Mouse (Mus musculus) heart, postnatal 25 days (tissue): ENCODE data around the gene Ppp3ca. TPM values are rescaled to one million over a fixed set of nuclear protein-coding genes. Genes with fewer than 3 reads are reported as not detected.
"Not testable (repeated sequence)": the region's sequence is repeated elsewhere in the genome, so short reads cannot be mapped to it uniquely, and the experiment has no call there.

ENCODE experiments used
- DNase-seq: peaks from one replicate; pipeline ENCODE4 v3.0.0; 2022; ENCODE audit warnings: low spot score
- intact Hi-C: fragments of 180-260 bp; cut with DNase I; formaldehyde crosslinking; loops from one replicate; pipeline ENCODE4 v1.15.1; 2025
- total RNA-seq, 2 experiments: library from RNA; stranded (reverse); gene quantifications; 2 replicates each; pipeline ENCODE4 v1.2.3; 2021

Ppp3ca gene
- total RNA-seq, 2 experiments from 2014 or later: 40.3 to 43.2 TPM

DNA sequence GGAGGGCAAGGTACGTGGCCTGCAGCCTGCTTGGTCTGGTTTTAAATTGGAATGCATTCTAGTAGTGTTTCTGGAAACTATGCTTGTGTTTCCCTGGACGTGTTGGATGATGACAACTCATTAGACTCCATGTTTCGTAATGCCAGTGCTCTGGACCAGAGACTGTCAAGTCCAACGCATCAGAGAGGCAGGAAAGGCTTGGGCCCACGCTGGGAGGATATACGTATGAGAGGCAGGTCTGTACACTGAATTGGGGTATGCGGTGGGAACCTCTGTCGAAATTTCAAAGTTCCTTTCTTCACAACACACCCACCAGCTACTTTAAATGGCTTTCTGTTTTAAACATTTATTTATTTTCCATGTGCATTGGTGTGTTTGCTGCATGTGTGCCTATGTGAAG is 12.3 kb downstream of the Ppp3ca start:
- no peak for DNase-seq
- intact Hi-C loops: no loop called here

DNA sequence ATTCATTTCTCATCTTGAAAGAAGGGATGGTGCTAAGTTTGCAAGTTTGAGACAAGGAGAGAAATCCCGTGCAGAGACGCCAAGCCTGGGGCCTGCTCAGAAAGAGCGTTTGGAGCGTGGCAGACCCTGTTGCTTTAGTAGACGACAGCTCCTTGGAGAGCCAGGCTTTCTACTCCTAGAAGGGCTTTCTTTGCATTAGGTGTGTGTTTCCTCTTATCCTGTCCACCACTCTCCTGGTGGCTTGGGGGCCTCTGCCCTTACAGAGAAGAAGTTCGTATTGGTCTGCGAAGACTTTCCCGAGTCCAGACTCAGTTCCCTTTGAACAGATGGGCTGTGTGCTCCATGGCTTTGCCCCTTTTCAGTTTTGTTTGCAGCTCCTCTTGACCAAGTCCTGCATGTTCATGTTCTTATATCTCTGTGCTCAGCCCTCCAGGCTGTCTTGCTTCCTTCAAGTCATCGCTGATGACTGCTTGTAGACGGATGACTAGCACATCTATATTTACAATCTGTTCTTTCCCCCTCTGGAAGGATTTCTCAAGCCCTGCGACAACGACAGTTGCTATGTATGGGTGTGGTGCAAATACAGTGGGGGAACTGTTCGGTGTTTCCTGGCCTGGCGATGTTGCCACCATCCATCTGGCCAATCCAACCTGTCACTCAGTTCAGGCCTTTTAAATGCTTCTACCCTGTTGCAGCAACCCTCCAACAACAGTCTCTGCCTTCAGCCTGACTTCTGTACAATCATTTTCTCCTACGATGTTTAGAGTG is 14.5 kb downstream of the Ppp3ca start:
- intact Hi-C loops: no loop called here

DNA sequence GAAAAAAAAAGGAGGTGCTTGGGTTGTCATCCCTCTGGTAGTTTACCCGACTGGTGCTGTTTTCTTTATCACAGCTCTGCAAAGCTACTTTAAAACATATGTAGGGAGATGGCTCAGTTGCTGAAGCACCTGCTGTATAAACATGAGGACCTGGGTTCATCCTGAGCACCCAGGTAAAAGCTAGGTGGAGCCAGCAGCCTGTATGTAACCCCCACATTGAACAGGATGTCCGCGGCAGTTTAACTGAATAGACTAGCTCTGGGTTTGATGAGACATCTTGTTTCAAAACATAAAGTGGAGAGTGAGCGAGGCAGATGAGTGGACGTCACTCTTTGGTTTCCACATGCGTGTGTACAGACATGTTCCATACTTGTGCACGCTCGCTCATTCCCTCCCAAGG is 16.5 kb downstream of the Ppp3ca start:
- no peak for DNase-seq
- intact Hi-C loops: no loop called here

More for the DNA sequence above, 14.5 kb downstream of the Ppp3ca start:
- no peak for DNase-seq

DNA sequence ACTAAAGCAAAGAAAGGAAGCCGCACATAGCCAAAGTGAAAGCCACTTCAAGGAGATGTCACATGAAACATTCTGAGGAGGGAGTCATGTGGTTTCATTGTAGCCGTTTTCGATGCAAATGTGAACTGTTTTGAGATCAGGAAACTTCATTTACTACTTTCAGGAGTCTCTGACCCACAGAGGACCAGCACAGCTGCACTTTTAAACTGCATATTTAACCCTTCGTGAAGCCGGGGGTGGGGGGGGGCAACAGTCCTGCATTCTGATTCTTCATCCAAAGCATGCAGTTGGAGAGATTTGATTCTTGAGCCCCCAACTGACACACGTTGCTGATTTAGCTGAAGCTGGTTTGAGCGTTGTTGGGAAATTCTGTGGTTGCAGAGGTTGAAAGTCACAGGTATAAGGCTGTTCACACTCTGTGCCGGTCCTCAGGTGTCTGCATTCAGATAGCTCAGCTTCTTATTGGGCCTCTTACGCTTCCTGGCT is 18.2 kb downstream of the Ppp3ca start:
- no peak for DNase-seq
- intact Hi-C loops: no loop called here

DNA sequence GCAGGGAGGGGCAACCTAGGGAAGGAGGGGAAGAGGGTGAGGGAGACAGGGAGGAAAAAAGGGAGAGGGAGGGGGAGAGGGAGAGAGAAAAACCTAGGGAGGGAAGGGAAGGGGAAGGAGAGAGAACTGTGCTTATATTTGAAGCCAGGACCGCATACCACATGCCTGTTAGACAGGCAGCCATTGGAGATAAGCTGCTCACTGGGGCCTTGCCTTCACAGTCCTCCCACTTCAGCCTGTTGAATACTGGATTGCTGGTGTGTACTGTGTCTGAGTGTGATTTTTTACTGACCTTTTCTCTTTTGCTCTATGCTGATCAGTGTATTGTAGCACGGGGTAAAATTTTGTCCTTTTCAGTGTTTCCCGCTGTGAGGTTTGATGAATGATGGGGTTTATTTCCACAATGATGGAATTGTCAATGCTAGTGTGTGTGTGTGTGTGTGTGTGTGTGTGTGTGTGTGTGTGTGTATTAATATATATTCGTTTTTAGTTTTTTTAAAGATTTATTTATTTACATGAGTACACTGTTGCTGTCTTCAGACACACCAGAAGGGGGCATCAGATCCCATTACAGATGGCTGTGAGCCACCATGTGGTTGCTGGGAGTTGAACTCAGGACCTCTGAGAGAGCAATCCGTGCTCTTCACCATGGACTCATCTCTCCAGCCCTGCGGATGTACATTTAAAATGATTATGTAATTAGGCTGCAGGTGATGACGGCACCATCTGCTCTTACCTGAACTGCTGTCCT is 20.0 kb downstream of the Ppp3ca start:
- DNase-seq: no peak
- intact Hi-C loops: no loop called here

DNA sequence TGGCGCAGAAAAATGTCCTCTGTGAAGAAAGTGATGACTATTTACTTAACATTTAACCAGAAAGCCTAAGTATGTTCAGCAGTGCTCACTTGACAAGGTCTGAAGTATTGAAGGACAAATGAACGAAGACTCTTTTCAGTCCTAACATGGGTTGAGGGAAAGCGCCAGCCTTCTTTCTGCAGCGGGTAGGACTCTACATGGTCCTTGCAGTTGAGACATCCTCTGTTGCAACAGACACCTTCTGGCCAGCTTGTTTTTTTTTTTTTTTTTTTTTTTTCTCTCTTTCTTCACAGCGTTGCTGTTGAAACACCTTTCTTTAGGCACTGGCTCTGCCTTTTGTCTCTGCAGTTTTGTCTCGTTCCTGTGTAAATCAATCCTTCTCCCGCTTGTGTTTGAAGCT is 22.1 kb downstream of the Ppp3ca start:
- intact Hi-C loops: no loop called here
- no peak for DNase-seq

DNA sequence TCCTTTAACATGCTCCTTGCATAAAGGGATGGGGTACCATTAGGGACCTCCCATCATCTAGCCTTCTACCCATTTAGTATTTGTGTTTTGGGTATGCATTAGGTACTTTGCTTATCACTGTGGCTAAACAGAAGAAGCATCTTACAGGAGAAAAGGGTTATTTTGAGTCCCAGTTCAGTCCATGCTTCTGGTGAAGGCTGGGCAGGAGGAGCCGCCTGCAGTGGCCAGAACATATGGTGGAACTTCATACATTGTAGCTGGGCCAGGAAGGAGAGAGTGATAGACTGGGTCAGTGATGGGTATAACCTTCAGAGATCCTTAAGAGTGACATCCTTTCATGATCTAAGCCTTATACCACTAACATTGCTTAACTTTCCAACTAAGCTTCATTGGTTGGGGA is 23.6 kb downstream of the Ppp3ca start:
- no peak for DNase-seq
- intact Hi-C loops: no loop called here

DNA sequence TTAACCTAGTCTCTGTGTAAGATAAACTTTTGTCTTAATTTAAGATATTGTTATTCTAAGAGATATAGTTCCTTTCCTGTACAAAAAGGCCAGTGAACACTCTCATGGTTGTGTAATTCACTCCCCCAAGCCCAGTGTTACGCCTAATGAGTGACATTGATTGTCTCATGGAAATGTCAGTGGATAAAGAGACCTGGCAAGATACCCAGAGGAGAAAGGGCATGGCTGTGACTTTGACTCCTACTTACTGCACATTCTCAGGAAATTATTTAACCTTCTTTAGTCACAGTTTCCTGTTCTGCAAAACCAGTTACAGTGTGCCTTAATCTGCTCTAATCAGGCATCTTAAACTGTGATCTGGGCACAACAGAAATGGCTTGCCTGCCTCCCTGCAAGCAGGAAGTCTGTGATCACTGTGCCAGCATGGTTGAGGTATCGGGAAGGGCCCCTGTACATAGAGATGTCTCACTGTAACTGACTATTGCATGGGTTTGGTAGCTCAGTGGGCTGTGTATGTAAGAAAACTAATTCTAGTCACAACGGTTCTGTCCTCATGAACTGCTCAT is 27.8 kb downstream of the Ppp3ca start:
- no peak for DNase-seq
- intact Hi-C loops: no loop called here

DNA sequence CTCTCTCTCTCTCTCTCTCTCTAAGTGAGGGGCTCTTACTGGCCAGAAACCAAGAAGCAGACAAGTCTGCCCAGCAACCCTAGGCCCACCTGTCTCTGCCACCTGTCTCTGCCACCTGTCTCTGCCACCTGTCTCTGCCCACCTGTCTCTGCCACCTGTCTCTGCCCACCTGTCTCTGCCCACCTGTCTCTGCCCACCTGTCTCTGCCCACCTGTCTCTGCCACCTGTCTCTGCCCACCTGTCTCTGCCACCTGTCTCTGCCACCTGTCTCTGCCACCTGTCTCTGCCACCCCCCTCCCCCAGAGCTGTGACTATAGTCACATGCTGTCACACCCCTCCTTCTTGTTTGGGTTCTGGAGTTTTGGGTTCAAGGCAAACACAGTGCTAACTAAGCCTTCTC is 29.8 kb downstream of the Ppp3ca start:
- DNase-seq, intact Hi-C loops: not testable (repeated sequence)

DNA sequence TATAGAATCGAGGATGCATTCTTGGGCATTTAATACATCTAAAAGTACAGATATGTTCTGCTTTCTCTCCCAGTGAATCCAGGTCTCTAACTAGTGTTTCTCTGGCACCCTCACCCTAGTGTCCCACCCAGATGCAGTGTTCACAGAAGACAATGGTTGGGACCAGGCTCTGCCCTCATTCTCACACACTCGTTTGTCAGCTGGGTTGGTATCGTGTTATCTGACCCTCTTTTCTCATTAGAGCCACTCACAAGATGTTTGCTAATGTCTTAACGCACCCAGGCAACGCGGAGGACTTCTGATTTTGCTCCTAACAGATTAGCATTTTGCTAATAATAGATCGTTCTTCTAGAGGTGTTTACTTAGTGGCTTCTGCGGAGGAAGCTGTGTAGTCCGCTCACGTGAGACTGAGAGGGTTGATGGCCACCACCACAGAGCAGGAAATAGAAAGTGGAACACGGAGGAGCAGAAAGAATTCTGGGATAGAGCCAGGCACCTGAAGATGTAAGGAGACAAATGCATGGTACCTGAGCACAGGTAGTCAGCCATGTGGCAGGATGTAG is 30.6 kb downstream of the Ppp3ca start:
- intact Hi-C loops: no loop called here
- no peak for DNase-seq

DNA sequence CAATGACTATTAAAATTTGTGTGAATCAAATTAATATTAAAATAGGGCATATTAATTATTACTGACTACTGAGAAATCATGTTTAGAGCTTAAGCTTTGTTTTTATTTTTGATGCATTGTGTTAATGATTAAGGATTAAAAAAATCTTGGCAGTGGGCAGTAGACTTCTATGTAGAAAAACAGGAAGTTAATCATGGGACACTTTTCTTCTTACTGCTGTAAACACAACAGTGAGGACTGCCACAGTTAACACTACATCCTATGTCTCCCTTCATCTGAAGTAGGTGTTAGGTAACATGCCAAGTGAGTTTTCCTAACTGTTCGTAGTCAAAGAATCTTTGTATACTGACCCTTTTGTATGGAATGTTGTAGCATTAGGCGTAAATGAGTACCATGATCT is 32.9 kb downstream of the Ppp3ca start:
- no peak for DNase-seq
- intact Hi-C loops: no loop called here

DNA sequence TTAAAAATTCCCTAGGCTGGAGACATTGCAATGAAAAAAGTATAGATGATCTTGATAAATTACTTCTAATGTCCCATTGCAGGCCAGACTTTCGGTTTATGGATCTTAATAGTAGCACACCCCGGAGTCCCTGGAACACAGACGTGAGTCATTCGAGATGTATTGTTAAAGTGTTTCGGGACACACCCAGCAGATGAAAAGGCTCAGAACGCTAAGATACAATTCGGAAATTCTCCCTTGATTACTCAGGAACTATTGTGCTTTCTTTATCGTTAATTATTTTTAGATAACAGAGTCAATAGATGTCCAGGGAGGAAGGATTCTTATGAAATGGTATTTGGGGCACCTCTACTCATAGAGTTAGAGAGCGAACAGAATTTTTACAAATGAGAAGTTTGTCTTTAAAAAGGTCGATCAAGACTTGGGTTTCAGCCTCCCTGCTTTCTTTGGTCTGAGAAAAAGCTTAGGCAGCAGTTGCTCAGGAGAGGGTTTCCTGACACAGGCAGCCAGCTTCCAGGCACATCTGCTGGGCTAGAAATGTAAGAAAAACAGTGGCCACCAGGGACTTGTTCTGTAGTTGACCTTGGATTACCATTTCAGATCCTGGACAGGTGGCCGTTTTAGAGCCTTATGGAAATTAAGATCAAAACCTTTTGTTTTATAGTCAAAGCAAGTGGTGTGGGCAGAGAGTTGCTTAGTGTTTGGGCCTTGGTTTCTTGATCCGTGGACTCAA is 34.8 kb downstream of the Ppp3ca start:
- intact Hi-C loops: no loop called here
- DNase-seq: no peak

DNA sequence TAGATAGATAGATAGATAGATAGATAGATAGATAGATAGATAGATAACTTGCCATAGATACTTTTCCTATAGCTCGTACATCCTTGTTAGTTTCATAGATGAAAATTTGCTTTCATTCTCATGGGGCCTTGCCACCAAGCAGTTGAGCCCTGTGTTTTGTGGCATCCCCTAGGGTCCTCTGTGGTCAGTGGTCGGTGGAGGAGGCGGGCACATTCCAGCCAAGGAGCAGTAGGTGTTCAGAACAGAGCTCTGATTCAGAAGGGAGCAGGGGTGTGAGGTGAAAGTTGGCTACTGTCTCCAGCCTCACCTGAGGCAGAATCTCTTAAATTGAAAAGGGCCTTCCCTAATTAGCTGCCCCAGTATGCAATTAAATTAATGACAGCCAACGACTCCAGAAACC is 36.1 kb downstream of the Ppp3ca start:
- no peak for DNase-seq
- intact Hi-C loops: no loop called here

DNA sequence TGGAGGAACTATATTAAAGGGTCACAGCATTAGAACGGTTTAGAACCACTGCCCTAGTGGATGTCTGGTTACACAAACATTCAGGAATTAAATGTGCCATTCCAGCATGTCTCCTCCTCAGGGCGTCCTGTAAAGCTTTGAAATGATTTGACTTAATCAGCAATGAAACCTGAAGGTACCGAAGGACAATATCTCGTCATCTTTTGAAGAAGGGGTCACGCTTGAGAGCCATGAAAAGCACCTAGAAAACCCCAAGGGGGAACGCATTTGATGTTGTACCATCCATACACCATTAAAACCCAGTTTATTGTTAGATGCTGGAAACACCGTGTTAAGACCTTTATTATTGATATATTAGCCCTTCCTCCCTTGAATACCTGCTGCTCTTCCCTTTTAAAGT is 36.8 kb downstream of the Ppp3ca start:
- intact Hi-C loops: no loop called here
- no peak for DNase-seq

DNA sequence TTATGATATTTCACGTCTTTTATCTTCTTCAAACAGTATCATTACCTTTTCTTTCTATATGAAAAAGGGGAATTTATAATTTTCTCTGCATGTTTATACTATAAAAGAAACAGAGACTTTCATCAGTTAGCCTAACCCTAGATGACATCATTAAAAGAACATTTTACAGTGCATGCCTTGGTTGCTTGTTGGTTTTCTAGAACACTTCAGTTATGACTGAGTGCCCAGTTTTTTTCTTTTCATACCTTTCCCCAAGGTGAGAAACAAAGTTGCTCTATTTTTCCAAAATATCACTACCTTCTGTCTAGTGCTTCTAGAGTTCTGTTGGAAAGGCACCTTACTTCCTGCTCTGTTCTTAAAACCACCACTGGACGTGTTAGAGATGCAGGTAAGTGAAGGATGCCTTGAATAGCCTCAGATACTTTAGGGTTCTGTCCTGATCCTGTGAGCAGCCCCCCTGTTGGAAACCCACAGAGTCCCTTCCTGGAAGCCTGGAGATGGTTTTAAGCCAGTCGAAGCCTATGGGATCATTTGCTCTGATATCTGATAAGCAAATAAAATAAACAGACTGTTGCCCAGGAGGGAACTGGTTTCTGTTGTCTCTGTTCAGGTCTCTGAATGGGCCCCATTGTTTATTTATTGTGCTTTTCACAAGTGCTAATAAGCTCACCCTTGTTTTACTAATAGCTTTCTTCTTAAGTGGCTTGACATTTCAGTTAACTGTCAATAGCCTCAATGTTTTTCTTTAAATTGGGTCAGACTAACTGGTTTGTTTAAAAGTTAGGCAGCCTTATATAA is 37.5 kb downstream of the Ppp3ca start:
- intact Hi-C loops: loop anchor here (2.0 kb wide), 1 partner anchor 17 kb away; no protein-coding TSS in a partner anchor
- DNase-seq: no peak

DNA sequence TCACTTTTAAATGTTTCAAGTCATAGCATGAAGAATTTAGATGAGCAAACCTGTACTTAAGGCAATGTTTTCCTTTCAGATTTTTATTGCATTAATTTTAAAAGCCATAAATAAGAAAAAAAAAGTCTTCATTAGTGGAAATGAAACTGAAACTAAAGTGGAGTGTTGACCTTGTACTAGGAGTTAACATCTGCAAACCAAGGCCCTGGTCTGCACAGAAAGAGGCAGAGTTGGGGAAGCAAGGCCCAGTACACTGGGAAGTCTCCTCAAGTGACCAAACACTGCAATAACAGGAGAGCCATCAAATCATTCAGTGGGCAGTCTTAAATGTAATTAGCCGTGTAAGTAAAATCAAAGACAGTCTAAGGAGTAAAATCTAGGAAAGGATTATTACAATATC is 38.3 kb downstream of the Ppp3ca start:
- no peak for DNase-seq
- intact Hi-C loops: loop anchor here (2.0 kb wide), 1 partner anchor 17 kb away; no protein-coding TSS in a partner anchor

DNA sequence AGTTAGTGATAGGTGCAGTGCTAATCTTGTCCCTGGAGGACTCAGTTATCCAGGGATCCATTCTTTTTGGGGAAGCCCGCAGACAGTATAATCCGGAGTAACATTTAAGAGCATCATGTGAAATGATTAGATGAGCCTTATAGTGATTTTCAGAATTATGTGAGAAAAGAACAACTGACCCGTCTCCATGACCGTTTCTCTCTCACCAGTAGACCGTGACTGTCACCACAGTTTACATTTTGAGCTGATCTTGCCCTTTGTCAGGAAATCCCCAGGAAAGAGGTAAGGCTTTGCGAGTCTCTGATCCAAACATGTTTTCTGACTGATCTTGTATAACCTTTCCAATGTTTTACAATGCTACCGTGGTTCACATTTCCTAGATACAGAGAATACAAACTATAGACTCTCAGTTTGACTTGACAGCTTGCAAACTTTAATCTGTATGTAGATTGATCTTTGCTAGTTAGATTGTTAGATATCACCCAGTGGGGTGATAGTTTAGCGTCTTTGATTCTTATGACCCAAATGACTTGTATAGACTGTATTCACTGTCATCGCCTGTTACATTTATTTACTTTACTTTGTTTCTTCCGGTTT is 40.5 kb downstream of the Ppp3ca start:
- no peak for DNase-seq
- intact Hi-C loops: no loop called here

DNA sequence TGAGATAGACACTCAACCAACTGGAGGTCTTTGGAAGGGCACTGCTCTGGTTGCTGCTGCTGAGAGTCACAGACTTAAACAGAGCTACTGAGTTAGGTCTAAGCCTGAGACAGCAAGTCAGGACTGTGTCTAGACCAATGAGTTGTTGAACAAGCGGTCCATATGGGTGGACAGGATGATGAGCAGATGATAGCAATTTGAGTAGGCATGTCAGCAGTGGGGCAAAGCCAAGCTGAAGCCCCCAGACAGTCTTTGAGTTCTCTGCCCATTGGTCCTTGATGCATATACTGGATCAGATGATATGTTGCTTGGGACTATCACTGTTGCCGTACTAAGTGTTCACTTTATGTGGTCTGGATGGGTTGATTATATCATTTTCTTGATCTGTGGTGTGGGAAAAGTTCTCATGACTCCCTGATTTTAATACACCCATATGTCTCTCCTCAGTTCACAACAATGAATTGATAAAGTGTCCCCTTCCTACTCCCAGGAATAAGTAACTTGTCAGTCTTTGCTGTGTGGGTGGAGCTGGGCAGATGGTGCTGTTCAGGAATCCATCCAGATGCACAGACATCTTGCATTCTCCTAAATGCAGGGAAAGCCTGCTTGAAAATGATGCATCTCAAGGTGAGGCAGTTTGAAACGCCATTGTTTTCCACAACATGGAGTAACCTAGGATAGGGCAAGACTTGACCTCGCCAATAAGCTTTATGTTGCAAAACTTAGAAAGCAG is 44.5 kb downstream of the Ppp3ca start:
- intact Hi-C loops: no loop called here
- DNase-seq: no peak
